Mouse (Mus musculus) embryonic fibroblast, embryonic 13.5 days (primary cell): ENCODE data around the gene Jund.

ENCODE experiments used
- CTCF ChIP-seq: IDR thresholded peaks from 2 replicates; pipeline ENCODE4 v1.5.1; 2011; ENCODE audit warnings: mild to moderate bottlenecking, control low read depth, low read length, moderate library complexity, borderline replicate concordance; ENCODE audit not compliant: insufficient read depth
- POLR2A ChIP-seq: IDR thresholded peaks from 2 replicates; pipeline ENCODE4 v1.6.1; 2011; ENCODE audit warnings: low read depth, mild to moderate bottlenecking, control low read depth, low read length, moderate library complexity

GRCm38 (mm10) chr8:70655469-70655868, 43.3 kb upstream of the Jund start:
- TF ChIP-seq POLR2A (no peak), CTCF (no peak)
